Mouse (Mus musculus): ENCODE data around the gene Wfdc16.
"Not testable (repeated sequence)": the region's sequence is repeated elsewhere in the genome, so short reads cannot be mapped to it uniquely, and the experiment has no call there.

Gene Wfdc16

GRCm38 (mm10) chr2:164638696-164639095 lies at the start of gene Wfdc16:
Gene Wfdc16 (minus strand): TSS chr2:164638796.
- no peak for DNase-seq (ENCODE audit: extremely low read depth, low read depth, low spot score)

- DNase-seq (ENCODE audit: extremely low read depth, low read depth, low spot score) = no peak
Measured at GRCm38 (mm10) chr2:164684807-164685206, 46.2 kb upstream of the Wfdc16 start, which contains the start of gene Wfdc13. Gene Wfdc13 (plus strand): TSS chr2:164685107.

GRCm38 (mm10) chr2:164679906-164680305 lies 41.3 kb upstream of the Wfdc16 start:
- DNase-seq (ENCODE audit: extremely low read depth, low read depth, low spot score) = no peak

GRCm38 (mm10) chr2:164678848-164679625 lies 40.4 kb upstream of the Wfdc16 start:
- no peak for DNase-seq (ENCODE audit: extremely low read depth, low read depth, low spot score)

GRCm38 (mm10) chr2:164676916-164677685 lies 38.5 kb upstream of the Wfdc16 start:
- DNase-seq (ENCODE audit: extremely low read depth, low read depth, low spot score) = no peak

- DNase-seq (ENCODE audit: extremely low read depth, low read depth, low spot score) = no peak
Measured at GRCm38 (mm10) chr2:164676103-164676502, 37.5 kb upstream of the Wfdc16 start.

- DNase-seq (ENCODE audit: extremely low read depth, low read depth, low spot score) = no peak
Measured at GRCm38 (mm10) chr2:164673987-164674386, 35.4 kb upstream of the Wfdc16 start, which contains the start of gene Wfdc11. Gene Wfdc11 (minus strand): TSS chr2:164674087.

- DNase-seq (ENCODE audit: extremely low read depth, low read depth, low spot score) = no peak
Measured at GRCm38 (mm10) chr2:164670938-164671337, 32.3 kb upstream of the Wfdc16 start.

GRCm38 (mm10) chr2:164670261-164670660 lies 31.7 kb upstream of the Wfdc16 start:
- no peak for DNase-seq (ENCODE audit: extremely low read depth, low read depth, low spot score)

GRCm38 (mm10) chr2:164664851-164665250 lies 26.3 kb upstream of the Wfdc16 start:
- DNase-seq (ENCODE audit: extremely low read depth, low read depth, low spot score) = no peak

GRCm38 (mm10) chr2:164656483-164656882 lies 17.9 kb upstream of the Wfdc16 start, which contains the start of gene Wfdc9:
Gene Wfdc9 (minus strand): TSS chr2:164656583.
- no peak for DNase-seq (ENCODE audit: extremely low read depth, low read depth, low spot score)

GRCm38 (mm10) chr2:164655858-164656257 lies 17.3 kb upstream of the Wfdc16 start, which contains the start of gene Wfdc10:
Gene Wfdc10 (plus strand): TSS chr2:164656046.
- DNase-seq (ENCODE audit: extremely low read depth, low read depth, low spot score) = no peak

- no peak for DNase-seq (ENCODE audit: extremely low read depth, low read depth, low spot score)
Measured at GRCm38 (mm10) chr2:164641881-164642673, 3.5 kb upstream of the Wfdc16 start.

GRCm38 (mm10) chr2:164641129-164641528 lies 2.5 kb upstream of the Wfdc16 start:
- DNase-seq (ENCODE audit: extremely low read depth, low read depth, low spot score) = no peak

GRCm38 (mm10) chr2:164635266-164635665 lies 3.3 kb downstream of the Wfdc16 start:
- DNase-seq (ENCODE audit: extremely low read depth, low read depth, low spot score) = no peak

GRCm38 (mm10) chr2:164621775-164622174 lies 16.8 kb downstream of the Wfdc16 start:
- no peak for DNase-seq (ENCODE audit: extremely low read depth, low read depth, low spot score)

GRCm38 (mm10) chr2:164619050-164619449 lies 19.5 kb downstream of the Wfdc16 start:
- no peak for DNase-seq (ENCODE audit: extremely low read depth, low read depth, low spot score)

GRCm38 (mm10) chr2:164615386-164615785 lies 23.2 kb downstream of the Wfdc16 start:
- no peak for DNase-seq (ENCODE audit: extremely low read depth, low read depth, low spot score)

GRCm38 (mm10) chr2:164613471-164613870 lies 25.1 kb downstream of the Wfdc16 start, which contains the start of the genes Wfdc6b and Wfdc8:
Gene Wfdc6b (plus strand): TSS chr2:164613522.
Gene Wfdc8 (minus strand): TSS chr2:164613626.
- not testable (repeated sequence) for DNase-seq (ENCODE audit: extremely low read depth, low read depth, low spot score)

- no peak for DNase-seq (ENCODE audit: extremely low read depth, low read depth, low spot score)
Measured at GRCm38 (mm10) chr2:164608781-164609180, 29.8 kb downstream of the Wfdc16 start.

- DNase-seq (ENCODE audit: extremely low read depth, low read depth, low spot score) = no peak
Measured at GRCm38 (mm10) chr2:164604411-164604810, 34.2 kb downstream of the Wfdc16 start.
